ENCODE assay signal across 9 mouse cellular contexts in genomic region chr5:117363066-117363782, GRCm38 (mm10). TPM values are rescaled to one million over a fixed set of nuclear protein-coding genes. Genes with fewer than 3 reads are reported as not detected.
DNase-seq lines count a peak whose midpoint lies in the region; ATAC-seq and TF ChIP-seq lines count a peak whose summit lies in the region.
"Had no signal": no experiment of that assay in that cellular context is flagged by ENCODE, and none has a peak within 500 bp of the region (broad histone marks: within the 10 kb centered on the region; RNA-seq: fewer than 3 reads in every experiment).

No protein-coding gene starts in this region.

- 51% methylated on average over 15 of the region's 15 CpGs for WGBS in liver, postnatal 0 days (ENCODE audit: insufficient replicate concordance)
- WGBS in liver, embryonic 12.5 days (ENCODE audit: insufficient replicate concordance) = 52% methylated on average over 15 of the region's 15 CpGs

- no peak for TF ChIP-seq CTCF in liver, postnatal 0 days (IDR thresholded peaks at IDR 0.05; ENCODE audit: low read depth)

- H3K4me2 ChIP-seq in liver, postnatal 0 days (ENCODE audit: low read depth, low read length) = no peak overlapping the region
- H3K4me2 ChIP-seq in liver, embryonic 12.5 days = no peak overlapping the region
- H3K4me2 ChIP-seq: limb, embryonic 15.5 days had no signal

- peak overlapping the region; percentile 31 for H3K27ac ChIP-seq in liver, postnatal 0 days (ENCODE audit: low read depth)
- H3K27ac ChIP-seq in liver, embryonic 12.5 days = no peak overlapping the region
- H3K27ac ChIP-seq: limb, embryonic 15.5 days had no signal

- no peaks in the 10 kb centered on the region for H3K27me3 ChIP-seq in liver, postnatal 0 days (ENCODE audit: insufficient read depth, low read length)
- no peaks in the 10 kb centered on the region for H3K27me3 ChIP-seq in liver, embryonic 12.5 days (replicated peaks)
- H3K27me3 ChIP-seq: limb, embryonic 15.5 days had no signal

- peaks cover 10% of the 10 kb centered on the region; the same call in 1 of the 2 replicates for H3K36me3 ChIP-seq in liver, postnatal 0 days (replicated peaks; ENCODE audit: insufficient read depth, low read length)
- peaks cover 42% of the 10 kb centered on the region for H3K36me3 ChIP-seq in liver, embryonic 12.5 days

- DNase-seq in liver, postnatal 0 days = no peak
- peak; percentile 62 to 66 for DNase-seq in kidney, postnatal 36 days
- peak; percentile 54 for DNase-seq in urinary bladder, postnatal 25 days (ENCODE audit: low spot score)
- DNase-seq in frontal cortex, postnatal 36 days (ENCODE audit: low spot score in 2 of 2) = no peak
- no peak for DNase-seq in right cerebral cortex, postnatal 4 days
- no peak for DNase-seq in thymus, postnatal 14 days

- ATAC-seq in liver, postnatal 0 days = no peak
- ATAC-seq in liver, embryonic 12.5 days = no peak
- ATAC-seq in granulocyte monocyte progenitor cell, adult 5-6 weeks (replicated peaks; ENCODE audit: poor library complexity, severe bottlenecking) = peak; percentile 69

- H3K9ac ChIP-seq in liver, postnatal 0 days (replicated peaks) = peak overlapping the region; percentile 37; the same call in 1 of the 2 replicates
- H3K9ac ChIP-seq in liver, embryonic 12.5 days = no peak overlapping the region
- H3K9ac ChIP-seq: limb, embryonic 15.5 days had no signal

- no peak for TF ChIP-seq EP300 in liver, postnatal 0 days (IDR thresholded peaks at IDR 0.05; ENCODE audit: low read depth)

- H3K4me3 ChIP-seq in liver, postnatal 0 days (ENCODE audit: low read depth, low read length) = no peak overlapping the region
- no peak overlapping the region for H3K4me3 ChIP-seq in liver, embryonic 12.5 days
- H3K4me3 ChIP-seq: limb, embryonic 15.5 days had no signal

- H3K9me3 ChIP-seq in liver, postnatal 0 days (ENCODE audit: low read length) = no peaks in the 10 kb centered on the region
- no peaks in the 10 kb centered on the region for H3K9me3 ChIP-seq in liver, embryonic 12.5 days (replicated peaks)
- H3K9me3 ChIP-seq: limb, embryonic 15.5 days had no signal

- H3K4me1 ChIP-seq in liver, postnatal 0 days (ENCODE audit: insufficient read depth) = peaks cover 32% of the 10 kb centered on the region
- H3K4me1 ChIP-seq in liver, embryonic 12.5 days = peaks cover 74% of the 10 kb centered on the region

RNA-seq across cellular contexts. Expression of gene Wsb2, which starts 6.1 kb away (rescaled TPM):
- polyA plus RNA-seq in liver, postnatal 0 days (2015; fragmentation: Nextera tagmentation; extraction: Ambion mirVana) = 31.7 and 32.3 TPM in 2 replicates
- 27.4 and 27.6 TPM in 2 replicates for polyA plus RNA-seq in liver, embryonic 12.5 days (2016; fragmentation: Nextera tagmentation; extraction: Ambion mirVana)
- 12.4 and 13.1 TPM in 2 replicates for total RNA-seq in granulocyte monocyte progenitor cell, adult 5-6 weeks (2014; fragmentation: Nextera tagmentation)
- 7.4 and 15.2 TPM in 2 replicates for total RNA-seq in granulocyte monocyte progenitor cell, adult 5-6 weeks (2017)

RNA-seq across cellular contexts. Expression of gene Rfc5, which starts 25.6 kb away (rescaled TPM):
- 18.8 and 23.9 TPM in 2 replicates for polyA plus RNA-seq in liver, postnatal 0 days (2015; fragmentation: Nextera tagmentation; extraction: Ambion mirVana)
- polyA plus RNA-seq in liver, embryonic 12.5 days (2016; fragmentation: Nextera tagmentation; extraction: Ambion mirVana) = 83.6 and 88.5 TPM in 2 replicates
- total RNA-seq in granulocyte monocyte progenitor cell, adult 5-6 weeks (2014; fragmentation: Nextera tagmentation) = 56.5 and 65.6 TPM in 2 replicates
- 57.2 and 65.2 TPM in 2 replicates for total RNA-seq in granulocyte monocyte progenitor cell, adult 5-6 weeks (2017)

RNA-seq across cellular contexts. Expression of gene Vsig10, which starts 44.3 kb away (rescaled TPM):
- 2.1 and 2.9 TPM in 2 replicates for polyA plus RNA-seq in liver, postnatal 0 days (2015; fragmentation: Nextera tagmentation; extraction: Ambion mirVana)
- 2.1 and 2.4 TPM in 2 replicates for polyA plus RNA-seq in liver, embryonic 12.5 days (2016; fragmentation: Nextera tagmentation; extraction: Ambion mirVana)
- 0.92 and 2.9 TPM in 2 replicates for total RNA-seq in granulocyte monocyte progenitor cell, adult 5-6 weeks (2014; fragmentation: Nextera tagmentation)
- 0.56 and 1.5 TPM in 2 replicates for total RNA-seq in granulocyte monocyte progenitor cell, adult 5-6 weeks (2017)

RNA-seq across cellular contexts. Expression of gene Ksr2, which starts 50.6 kb away (rescaled TPM):
- polyA plus RNA-seq in liver, postnatal 0 days (2015; fragmentation: Nextera tagmentation; extraction: Ambion mirVana) = 0.08 and 0.09 TPM in 2 replicates
- polyA plus RNA-seq in liver, embryonic 12.5 days (2016; fragmentation: Nextera tagmentation; extraction: Ambion mirVana) = 0.02 TPM in 1 of 2 replicates, not detected in the other
- 0.49 and 2.0 TPM in 2 replicates for total RNA-seq in granulocyte monocyte progenitor cell, adult 5-6 weeks (2014; fragmentation: Nextera tagmentation)
- 0.09 and 0.21 TPM in 2 replicates for total RNA-seq in granulocyte monocyte progenitor cell, adult 5-6 weeks (2017)

Comparison
In these comparisons a context has a peak if more than half of its experiments do, and no peak if none do; other contexts are left out.
1. DNase-seq: peak in kidney, postnatal 36 days (2 of 2) and urinary bladder, postnatal 25 days (single experiment); none in liver, postnatal 0 days (single experiment), frontal cortex, postnatal 36 days (0 of 2), right cerebral cortex, postnatal 4 days (single experiment) and thymus, postnatal 14 days (single experiment).